Mouse (Mus musculus) heart, embryonic 14.5 days (tissue): ENCODE measurements around the gene Snx5. TPM values are rescaled to one million over a fixed set of nuclear protein-coding genes. Genes with fewer than 3 reads are reported as not detected.

ENCODE experiments used
- ATAC-seq: fragments of 200-750 bp; cut with Nextera tagmentation; 2 replicates; pipeline ENCODE4 v1.8.0; 2017; ENCODE audit warnings: low read depth, moderate TSS enrichment; ENCODE audit not compliant: insufficient number of reproducible peaks, insufficient read depth, low FRiP score
- H3K27ac ChIP-seq, 2 experiments: fragments of 200-500 bp in 1 of 2; fragments of 300-500 bp in 1 of 2; sonication (generic) in 1 of 2; replicated peaks in 1 of 2; 2 replicates each; pipeline ENCODE4 v1.5.1; 2012 to 2014; ENCODE audit warnings: low read depth in 2 of 2, low read length in 2 of 2, control low read depth in 1 of 2, mild to moderate bottlenecking in 1 of 2, mixed read lengths in 1 of 2; ENCODE audit not compliant: control insufficient read depth in 1 of 2, insufficient read depth in 1 of 2
- H3K27me3 ChIP-seq: fragments of 300-500 bp; sonication (generic); 2 replicates; pipeline ENCODE4 v1.6.1; 2014; ENCODE audit warnings: mild to moderate bottlenecking, low read length, control low read depth; ENCODE audit not compliant: control insufficient read depth, insufficient read depth
- H3K36me3 ChIP-seq: fragments of 300-500 bp; sonication (generic); 2 replicates; pipeline ENCODE4 v1.6.1; 2014; ENCODE audit warnings: mild to moderate bottlenecking, control low read depth, low read length, mixed read lengths; ENCODE audit not compliant: control insufficient read depth, insufficient read depth
- H3K4me1 ChIP-seq, 2 experiments: fragments of 200-500 bp in 1 of 2; fragments of 300-500 bp in 1 of 2; sonication (generic) in 1 of 2; 2 replicates each; pipeline ENCODE4 v1.6.1; 2012 to 2014; ENCODE audit warnings: low read length in 2 of 2, control low read depth in 1 of 2, mixed read lengths in 1 of 2; ENCODE audit not compliant: control insufficient read depth in 2 of 2, insufficient read depth in 2 of 2
- H3K4me2 ChIP-seq: fragments of 300-500 bp; sonication (generic); 2 replicates; pipeline ENCODE4 v1.6.1; 2014; ENCODE audit warnings: mild to moderate bottlenecking, low read length
- H3K4me3 ChIP-seq, 2 experiments: fragments of 200-500 bp in 1 of 2; fragments of 300-500 bp in 1 of 2; sonication (generic) in 1 of 2; 2 replicates each; pipeline ENCODE4 v1.5.1; 2012 to 2014; ENCODE audit warnings: low read length in 2 of 2, mild to moderate bottlenecking in 2 of 2, control low read depth in 1 of 2, low read depth in 1 of 2, moderate library complexity in 1 of 2; ENCODE audit not compliant: control insufficient read depth in 1 of 2, insufficient read depth in 1 of 2
- H3K9ac ChIP-seq: fragments of 300-500 bp; sonication (generic); 2 replicates; pipeline ENCODE4 v1.6.1; 2014; ENCODE audit warnings: mild to moderate bottlenecking, low read length
- H3K9me3 ChIP-seq: fragments of 300-500 bp; sonication (generic); 2 replicates; pipeline ENCODE4 v1.6.1; 2016; ENCODE audit warnings: low read length, control low read depth; ENCODE audit not compliant: control insufficient read depth
- WGBS: fragments of 180-500 bp; shearing (Covaris S2); extraction: QIAGEN DNeasy Blood & Tissue Kit; methylation state at CpG from one replicate; pipeline ENCODE4 v1.1.7; 2014; 5-methylcytosine and 5-hydroxymethylcytosine counted together
- polyA plus RNA-seq: library from polyadenylated mRNA; unstranded; fragments of >200 nt; fragmentation: Nextera tagmentation; extraction: Ambion mirVana; gene quantifications from 2 replicates; pipeline ENCODE4 v1.2.1, GENCODE M21; 2014

Snx5 gene
- polyA plus RNA-seq, 1 experiment from 2014 or later = 99.9 TPM

DNA sequence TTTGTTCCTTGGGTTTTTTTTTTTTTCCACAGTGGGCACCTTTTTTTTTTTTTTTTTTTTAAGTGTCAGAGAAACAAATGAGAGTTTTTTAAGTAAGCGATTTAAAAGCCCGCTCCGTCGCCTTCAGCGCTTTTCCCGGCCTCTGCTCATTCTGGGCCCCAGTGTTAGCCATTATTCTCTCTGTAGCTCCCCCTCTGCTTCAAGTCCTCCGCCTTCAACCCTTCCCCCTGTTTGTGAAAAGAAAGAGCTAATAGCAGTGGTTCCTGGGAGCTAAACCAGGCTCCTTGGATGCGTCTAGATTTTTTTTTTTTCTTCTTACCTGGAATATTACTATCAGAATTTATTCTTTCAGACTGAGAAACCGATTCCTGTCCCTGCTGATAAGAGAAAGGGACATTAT, 55.1 kb downstream of the Snx5 start:
- Histone ChIP-seq H3K9me3 (no peaks in the 10 kb centered on the region), H3K27ac (peak overlapping the region in 1 of 2 experiments; percentile 50; a peak in 2 of 4 replicates), H3K36me3 (no peaks in the 10 kb centered on the region), H3K4me3 (no peak overlapping the region), H3K9ac (peak overlapping the region; percentile 16; the same call in 1 of the 2 replicates), H3K27me3 (no peaks in the 10 kb centered on the region), H3K4me1 (peaks cover 0 to 6% of the 10 kb centered on the region in 2 experiments; a peak in 3 of 4 replicates), H3K4me2 (no peak overlapping the region)
- 60% methylated on average over 9 of the region's 9 CpGs for WGBS
- no peak for ATAC-seq

DNA sequence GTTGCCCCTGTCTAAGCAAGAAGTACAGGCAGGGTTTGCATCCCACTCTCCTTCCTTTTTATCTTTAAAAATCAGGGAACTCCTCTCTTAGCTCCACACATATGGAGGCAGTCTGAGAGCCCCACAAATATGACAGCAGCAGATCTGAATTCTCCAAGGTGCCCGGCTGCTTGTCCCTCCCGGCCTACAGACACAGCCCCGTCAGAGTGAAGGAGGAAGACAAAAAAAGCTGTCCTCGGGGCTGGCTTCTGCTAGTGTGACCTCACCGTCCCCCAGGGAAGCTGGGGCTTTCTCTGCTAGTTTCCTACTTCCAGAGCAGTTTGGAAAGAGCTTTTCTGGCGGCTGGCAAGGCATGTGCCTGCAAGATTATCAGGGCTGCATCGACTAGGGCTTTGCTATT, 55.5 kb downstream of the Snx5 start:
- peaks cover 0 to 6% of the 10 kb centered on the region in 2 experiments; a peak in 3 of 4 replicates for H3K4me1 ChIP-seq
- no peak overlapping the region for H3K4me3 ChIP-seq
- no peak for ATAC-seq
- H3K9me3 ChIP-seq = no peaks in the 10 kb centered on the region
- peak overlapping the region; percentile 16; the same call in 1 of the 2 replicates for H3K9ac ChIP-seq
- peak overlapping the region; percentile 22 to 50; a peak in 2 of 4 replicates for H3K27ac ChIP-seq
- H3K4me2 ChIP-seq = no peak overlapping the region
- no peaks in the 10 kb centered on the region for H3K36me3 ChIP-seq
- H3K27me3 ChIP-seq = no peaks in the 10 kb centered on the region
- 10% methylated on average over 7 of the region's 7 CpGs for WGBS

DNA sequence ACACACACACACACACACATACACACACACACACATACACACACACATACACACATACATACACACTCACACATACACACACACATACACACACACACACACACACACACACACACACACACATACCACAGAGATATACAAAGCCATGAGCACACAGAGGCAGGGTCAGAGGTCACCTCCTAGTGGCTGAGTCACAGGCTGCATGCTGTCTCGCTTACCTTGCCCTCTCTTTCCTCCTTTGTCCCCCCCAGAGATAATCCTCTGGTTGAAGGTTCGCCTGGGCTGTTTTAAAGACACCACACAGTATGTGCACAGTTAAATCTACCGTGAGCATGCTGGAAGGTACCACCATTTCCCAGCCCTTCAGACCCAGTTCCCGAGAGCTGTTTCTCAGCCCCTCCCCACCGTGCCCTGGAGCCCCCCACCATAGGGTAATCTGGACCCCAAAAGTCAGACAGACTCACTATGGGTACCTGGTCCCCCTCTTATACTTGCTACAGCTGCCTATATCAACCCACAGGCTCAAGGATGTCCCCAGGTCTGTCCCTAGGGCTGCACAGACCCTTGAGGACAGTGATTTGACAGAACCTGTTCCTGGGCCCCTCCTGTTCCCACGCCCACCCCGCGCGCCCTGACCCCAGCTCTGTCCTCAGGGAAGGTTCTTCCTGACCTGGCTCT, 56.1 kb downstream of the Snx5 start:
- Histone ChIP-seq H3K27me3 (no peaks in the 10 kb centered on the region), H3K4me1 (peaks cover 0 to 6% of the 10 kb centered on the region in 2 experiments; a peak in 3 of 4 replicates), H3K27ac (peak overlapping the region in 1 of 2 experiments; percentile 50; a peak in 1 of 4 replicates), H3K9ac (no peak overlapping the region), H3K9me3 (no peaks in the 10 kb centered on the region), H3K4me3 (no peak overlapping the region), H3K4me2 (no peak overlapping the region), H3K36me3 (no peaks in the 10 kb centered on the region)
- WGBS = 61% methylated on average over 9 of the region's 9 CpGs
- no peak for ATAC-seq

DNA sequence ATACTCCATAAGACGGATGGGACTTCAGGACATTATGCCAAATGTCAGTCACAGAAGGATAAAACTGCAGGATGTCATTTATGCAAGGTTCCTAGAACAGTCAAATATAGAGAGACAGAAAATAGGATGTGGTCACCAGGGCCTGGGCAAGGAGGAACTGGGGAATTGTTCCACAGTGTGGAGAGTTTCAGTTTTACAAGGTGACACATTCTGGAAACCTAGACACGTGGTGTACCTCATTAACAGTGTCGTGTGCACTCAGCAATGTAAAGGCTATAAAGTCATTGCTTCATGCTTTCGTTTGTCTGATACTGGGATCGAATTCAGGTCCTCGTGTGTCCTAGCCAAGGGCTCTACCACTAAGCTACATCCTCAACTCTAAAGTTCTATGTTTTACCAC, 56.9 kb downstream of the Snx5 start:
- H3K27me3 ChIP-seq = no peaks in the 10 kb centered on the region
- 87% methylated on average over 6 of the region's 6 CpGs for WGBS

DNA sequence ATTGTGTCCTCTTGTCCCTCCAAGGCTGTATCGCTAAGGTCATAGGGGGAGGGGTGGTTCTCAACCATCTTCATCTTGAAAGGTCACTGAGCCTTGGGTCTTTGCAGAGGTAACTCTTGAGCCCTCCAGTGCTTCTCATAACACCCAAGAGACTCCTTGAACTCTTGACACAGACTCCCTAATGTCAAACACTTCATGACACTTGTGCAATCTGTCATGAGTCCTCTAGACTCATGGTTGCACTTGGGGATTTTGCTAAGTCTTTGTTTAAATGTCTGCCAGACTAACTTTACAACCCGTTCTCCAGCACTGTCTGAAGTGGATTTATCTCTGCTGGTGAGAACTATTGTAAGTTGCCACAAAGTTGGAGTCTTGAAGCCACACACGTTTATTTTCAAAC, 61.3 kb downstream of the Snx5 start:
- 59% methylated on average over 3 of the region's 3 CpGs for WGBS

More for the DNA sequence above, 56.9 kb downstream of the Snx5 start:
- no peak overlapping the region for H3K4me2 ChIP-seq
- no peak overlapping the region for H3K27ac ChIP-seq
- H3K4me1 ChIP-seq = peaks cover 0 to 6% of the 10 kb centered on the region in 2 experiments; a peak in 3 of 4 replicates
- no peak overlapping the region for H3K4me3 ChIP-seq
- ATAC-seq = no peak
- no peaks in the 10 kb centered on the region for H3K9me3 ChIP-seq
- H3K9ac ChIP-seq = no peak overlapping the region
- H3K36me3 ChIP-seq = no peaks in the 10 kb centered on the region

DNA sequence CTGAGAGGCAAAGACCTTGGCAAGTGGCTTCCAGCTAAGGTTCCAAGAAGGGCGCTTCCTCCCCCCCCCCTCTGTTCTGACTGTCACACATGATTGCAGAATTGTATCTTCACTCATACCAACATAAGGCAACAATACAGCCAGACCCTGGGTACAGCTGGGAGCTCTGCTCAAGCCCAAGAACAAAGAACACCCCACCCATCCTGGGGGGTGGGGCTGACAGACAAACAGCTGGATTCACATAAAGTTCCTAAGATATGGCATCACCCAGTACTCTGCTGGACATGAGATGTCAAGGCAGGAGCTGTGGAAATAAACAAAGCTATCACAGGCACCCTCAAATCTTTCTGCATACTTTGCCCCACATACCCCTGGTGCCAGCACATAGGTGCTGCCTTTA, 63.3 kb downstream of the Snx5 start:
- Histone ChIP-seq H3K4me1 (peaks cover 8 to 11% of the 10 kb centered on the region in 2 experiments; a peak in 3 of 4 replicates), H3K9me3 (no peaks in the 10 kb centered on the region), H3K9ac (no peak overlapping the region), H3K4me3 (no peak overlapping the region), H3K36me3 (no peaks in the 10 kb centered on the region), H3K4me2 (no peak overlapping the region), H3K27ac (no peak overlapping the region), H3K27me3 (no peaks in the 10 kb centered on the region)
- ATAC-seq = no peak
- WGBS = 100% methylated on average over 1 of the region's 1 CpGs

More for the DNA sequence above, 61.3 kb downstream of the Snx5 start:
- Histone ChIP-seq H3K4me1 (peaks cover 4 to 7% of the 10 kb centered on the region in 2 experiments; a peak in 3 of 4 replicates), H3K9me3 (no peaks in the 10 kb centered on the region), H3K36me3 (no peaks in the 10 kb centered on the region), H3K9ac (no peak overlapping the region), H3K4me2 (no peak overlapping the region), H3K4me3 (no peak overlapping the region), H3K27ac (no peak overlapping the region), H3K27me3 (no peaks in the 10 kb centered on the region)
- ATAC-seq = no peak

DNA sequence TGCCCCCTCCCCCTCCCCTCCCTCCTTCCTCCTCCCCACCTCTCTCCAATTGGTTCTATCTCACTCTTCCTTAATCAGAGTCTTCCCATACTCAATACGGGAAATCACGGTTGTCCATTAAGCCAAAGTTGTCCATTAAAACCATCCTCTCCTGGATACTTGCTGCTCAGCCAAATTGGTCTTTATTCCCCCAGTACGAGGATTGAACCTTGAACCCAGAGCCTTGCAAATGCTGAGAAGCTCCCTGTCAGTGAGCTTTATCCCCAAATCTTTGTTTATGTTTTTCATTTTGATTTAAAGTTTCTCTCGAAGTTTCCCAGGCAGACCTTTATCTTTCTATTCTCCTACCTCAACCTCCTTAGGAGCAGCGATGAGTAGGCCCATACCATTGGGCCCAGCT, 67.7 kb downstream of the Snx5 start:
- no peak for ATAC-seq
- Histone ChIP-seq H3K36me3 (no peaks in the 10 kb centered on the region), H3K27ac (no peak overlapping the region), H3K9ac (no peak overlapping the region), H3K4me2 (no peak overlapping the region), H3K4me3 (no peak overlapping the region), H3K9me3 (no peaks in the 10 kb centered on the region), H3K27me3 (no peaks in the 10 kb centered on the region), H3K4me1 (peaks cover 17 to 21% of the 10 kb centered on the region in 2 experiments)
- 89% methylated on average over 5 of the region's 5 CpGs for WGBS
